Mouse (Mus musculus): ENCODE results near the gene Zfhx3. TPM values are rescaled to one million over a fixed set of nuclear protein-coding genes. Genes with fewer than 3 reads are reported as not detected.

The Zfhx3 gene
- total and polyA plus RNA-seq, 3 experiments, result 0.11 to 0.30 TPM; not detected in 1

DNA sequence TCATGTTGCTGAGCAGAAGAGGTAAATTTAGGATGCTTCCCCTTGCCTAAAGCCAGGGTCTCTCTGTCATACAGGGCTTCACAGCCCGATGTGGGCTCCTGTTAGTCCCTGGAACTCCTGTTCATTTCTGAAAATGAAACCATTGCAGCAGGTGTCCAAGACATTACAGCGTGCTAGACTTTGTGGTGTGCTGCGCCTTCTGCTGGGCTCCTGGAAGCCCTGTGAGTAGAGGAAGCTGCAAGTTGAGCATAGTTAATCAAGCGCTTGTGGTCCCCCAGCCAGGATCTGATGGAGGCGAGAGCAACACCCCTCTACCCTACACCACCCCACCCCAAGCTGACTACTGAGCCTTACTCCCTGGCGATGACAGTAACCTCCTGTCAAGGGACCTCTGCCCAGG is 980.7 kb downstream of the Zfhx3 start:
- DNase-seq (ENCODE audit: low spot score) (no peak), ATAC-seq (ENCODE audit: extremely low read depth, insufficient number of reproducible peaks, low FRiP score, poor library complexity, severe bottlenecking) (no peak)
- Histone ChIP-seq H3K4me3 (ENCODE audit: low read depth, low read length) (no peak overlapping the region), H3K4me1 (ENCODE audit: insufficient read depth, low read depth, low read length) (no peaks in the 10 kb centered on the region), H3K9me3 (replicated peaks) (peaks cover 90% of the 10 kb centered on the region), H3K36me3 (replicated peaks) (no peaks in the 10 kb centered on the region), H3K27me3 (ENCODE audit: insufficient read depth, low read length) (no peaks in the 10 kb centered on the region)
- TF ChIP-seq POLR2AphosphoS5 (IDR thresholded peaks at IDR 0.05; ENCODE audit: insufficient replicate concordance, low read depth, low read length) (no peak), TAL1 (conservative IDR thresholded peaks at IDR 0.05; ENCODE audit: low read depth, low read length) (no peak), GATA1 (IDR thresholded peaks at IDR 0.05; ENCODE audit: borderline replicate concordance, low read length) (no peak), CTCF (IDR thresholded peaks at IDR 0.05; ENCODE audit: low read depth, low read length) (no peak), GATA2 (IDR thresholded peaks at IDR 0.05; ENCODE audit: borderline replicate concordance, low read depth, low read length) (no peak)

- DNase-seq (ENCODE audit: low spot score) (no peak), ATAC-seq (ENCODE audit: extremely low read depth, insufficient number of reproducible peaks, low FRiP score, poor library complexity, severe bottlenecking) (no peak)
- TF ChIP-seq CTCF (IDR thresholded peaks at IDR 0.05; ENCODE audit: low read depth, low read length), result no peak
- no peak for TF ChIP-seq GATA2 (IDR thresholded peaks at IDR 0.05; ENCODE audit: borderline replicate concordance, low read depth, low read length)
- no peak for TF ChIP-seq TAL1 (conservative IDR thresholded peaks at IDR 0.05; ENCODE audit: low read depth, low read length)
- no peak for TF ChIP-seq POLR2AphosphoS5 (IDR thresholded peaks at IDR 0.05; ENCODE audit: insufficient replicate concordance, low read depth, low read length)
- TF ChIP-seq GATA1 (IDR thresholded peaks at IDR 0.05; ENCODE audit: borderline replicate concordance, low read length), result no peak
- H3K9me3 ChIP-seq (replicated peaks), result peaks cover 92% of the 10 kb centered on the region
- no peaks in the 10 kb centered on the region for H3K27me3 ChIP-seq (ENCODE audit: insufficient read depth, low read length)
- no peak overlapping the region for H3K4me3 ChIP-seq (ENCODE audit: low read depth, low read length)
- no peaks in the 10 kb centered on the region for H3K4me1 ChIP-seq (ENCODE audit: insufficient read depth, low read depth, low read length)
- H3K36me3 ChIP-seq (replicated peaks), result no peaks in the 10 kb centered on the region
Observed at GRCm38 (mm10) chr8:108924526-108924925, 982.1 kb downstream of the Zfhx3 start.

- H3K9me3 ChIP-seq (replicated peaks), result peaks cover 92% of the 10 kb centered on the region
- TF ChIP-seq GATA1 (IDR thresholded peaks at IDR 0.05; ENCODE audit: borderline replicate concordance, low read length), result no peak
- no peak for TF ChIP-seq TAL1 (conservative IDR thresholded peaks at IDR 0.05; ENCODE audit: low read depth, low read length)
- no peak for TF ChIP-seq GATA2 (IDR thresholded peaks at IDR 0.05; ENCODE audit: borderline replicate concordance, low read depth, low read length)
- TF ChIP-seq POLR2AphosphoS5 (IDR thresholded peaks at IDR 0.05; ENCODE audit: insufficient replicate concordance, low read depth, low read length), result no peak
- TF ChIP-seq CTCF (IDR thresholded peaks at IDR 0.05; ENCODE audit: low read depth, low read length), result no peak
- no peak for ATAC-seq (ENCODE audit: extremely low read depth, insufficient number of reproducible peaks, low FRiP score, poor library complexity, severe bottlenecking)
- no peak for DNase-seq (ENCODE audit: low spot score)
- H3K4me1 ChIP-seq (ENCODE audit: insufficient read depth, low read depth, low read length), result no peaks in the 10 kb centered on the region
- H3K27me3 ChIP-seq (ENCODE audit: insufficient read depth, low read length), result no peaks in the 10 kb centered on the region
- H3K4me3 ChIP-seq (ENCODE audit: low read depth, low read length), result no peak overlapping the region; the same call in 1 of the 2 replicates
- no peaks in the 10 kb centered on the region for H3K36me3 ChIP-seq (replicated peaks)
Observed at GRCm38 (mm10) chr8:108926106-108926505, 983.7 kb downstream of the Zfhx3 start.

DNA sequence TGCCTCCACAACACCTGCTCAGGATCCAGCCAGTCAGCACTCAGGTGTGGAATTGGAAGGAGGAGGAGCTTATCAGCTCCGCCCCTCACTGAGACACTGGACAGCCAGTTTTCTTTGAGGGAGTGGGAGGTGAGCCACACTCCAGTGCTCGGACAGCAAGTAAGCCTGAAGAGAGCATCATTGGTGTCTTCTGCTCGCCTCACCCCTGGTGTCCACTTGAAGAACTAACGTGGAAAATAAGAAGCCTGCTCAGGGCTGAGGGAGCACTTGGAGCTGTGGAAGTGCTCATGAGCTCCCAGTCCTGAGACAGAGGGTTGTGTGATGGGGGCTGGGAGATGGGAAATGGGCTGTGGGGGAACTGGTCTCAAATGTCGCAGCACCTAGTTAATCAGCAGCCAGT is 988.2 kb downstream of the Zfhx3 start:
- no peaks in the 10 kb centered on the region for H3K4me1 ChIP-seq (ENCODE audit: insufficient read depth, low read depth, low read length)
- H3K9me3 ChIP-seq (replicated peaks), result peaks cover 81% of the 10 kb centered on the region
- ATAC-seq (ENCODE audit: extremely low read depth, insufficient number of reproducible peaks, low FRiP score, poor library complexity, severe bottlenecking) (no peak), DNase-seq (ENCODE audit: low spot score) (no peak)
- TF ChIP-seq GATA2 (IDR thresholded peaks at IDR 0.05; ENCODE audit: borderline replicate concordance, low read depth, low read length) (no peak), POLR2AphosphoS5 (IDR thresholded peaks at IDR 0.05; ENCODE audit: insufficient replicate concordance, low read depth, low read length) (no peak), GATA1 (IDR thresholded peaks at IDR 0.05; ENCODE audit: borderline replicate concordance, low read length) (no peak), TAL1 (conservative IDR thresholded peaks at IDR 0.05; ENCODE audit: low read depth, low read length) (no peak), CTCF (IDR thresholded peaks at IDR 0.05; ENCODE audit: low read depth, low read length) (no peak)
- H3K4me3 ChIP-seq (ENCODE audit: low read depth, low read length), result no peak overlapping the region
- H3K27me3 ChIP-seq (ENCODE audit: insufficient read depth, low read length), result peaks cover 2% of the 10 kb centered on the region; the same call in 1 of the 2 replicates
- no peaks in the 10 kb centered on the region for H3K36me3 ChIP-seq (replicated peaks)

DNA sequence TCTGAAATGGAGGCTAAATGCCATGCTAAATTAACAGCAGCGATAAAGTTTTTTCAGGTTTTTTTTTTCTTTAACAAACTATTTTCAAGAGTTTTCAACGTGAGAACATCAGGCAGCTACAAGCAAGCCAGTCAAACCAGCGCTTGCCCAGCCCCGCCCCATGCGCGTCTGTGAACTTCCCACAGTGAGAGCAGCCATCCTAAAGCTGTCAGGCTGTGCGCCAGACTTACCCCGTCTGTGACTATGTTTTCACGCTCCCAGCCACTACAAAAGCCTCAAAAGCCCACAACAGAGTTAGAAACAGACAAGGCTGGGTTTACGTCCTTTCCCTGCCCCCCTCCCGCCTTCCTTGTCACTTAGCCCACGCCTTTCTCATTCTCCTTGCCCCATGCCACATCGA is 989.4 kb downstream of the Zfhx3 start:
- H3K4me1 ChIP-seq (ENCODE audit: insufficient read depth, low read depth, low read length), result no peaks in the 10 kb centered on the region
- TF ChIP-seq TAL1 (conservative IDR thresholded peaks at IDR 0.05; ENCODE audit: low read depth, low read length), result no peak
- TF ChIP-seq GATA1 (IDR thresholded peaks at IDR 0.05; ENCODE audit: borderline replicate concordance, low read length), result no peak
- no peak for TF ChIP-seq GATA2 (IDR thresholded peaks at IDR 0.05; ENCODE audit: borderline replicate concordance, low read depth, low read length)
- TF ChIP-seq CTCF (IDR thresholded peaks at IDR 0.05; ENCODE audit: low read depth, low read length), result no peak
- TF ChIP-seq POLR2AphosphoS5 (IDR thresholded peaks at IDR 0.05; ENCODE audit: insufficient replicate concordance, low read depth, low read length), result no peak
- H3K9me3 ChIP-seq (replicated peaks), result peaks cover 80% of the 10 kb centered on the region
- no peak for ATAC-seq (ENCODE audit: extremely low read depth, insufficient number of reproducible peaks, low FRiP score, poor library complexity, severe bottlenecking)
- no peaks in the 10 kb centered on the region for H3K36me3 ChIP-seq (replicated peaks)
- no peak overlapping the region for H3K4me3 ChIP-seq (ENCODE audit: low read depth, low read length)
- peaks cover 2% of the 10 kb centered on the region; the same call in 1 of the 2 replicates for H3K27me3 ChIP-seq (ENCODE audit: insufficient read depth, low read length)
- DNase-seq (ENCODE audit: low spot score), result no peak

- Histone ChIP-seq H3K9me3 (replicated peaks) (peaks cover 76% of the 10 kb centered on the region), H3K4me3 (ENCODE audit: low read depth, low read length) (no peak overlapping the region), H3K27me3 (ENCODE audit: insufficient read depth, low read length) (peaks cover 2% of the 10 kb centered on the region; the same call in 1 of the 2 replicates), H3K36me3 (replicated peaks) (no peaks in the 10 kb centered on the region), H3K4me1 (ENCODE audit: insufficient read depth, low read depth, low read length) (no peaks in the 10 kb centered on the region)
- TF ChIP-seq CTCF (IDR thresholded peaks at IDR 0.05; ENCODE audit: low read depth, low read length) (no peak), GATA2 (IDR thresholded peaks at IDR 0.05; ENCODE audit: borderline replicate concordance, low read depth, low read length) (no peak), TAL1 (conservative IDR thresholded peaks at IDR 0.05; ENCODE audit: low read depth, low read length) (no peak), POLR2AphosphoS5 (IDR thresholded peaks at IDR 0.05; ENCODE audit: insufficient replicate concordance, low read depth, low read length) (no peak), GATA1 (IDR thresholded peaks at IDR 0.05; ENCODE audit: borderline replicate concordance, low read length) (no peak)
- DNase-seq (ENCODE audit: low spot score) (no peak), ATAC-seq (ENCODE audit: extremely low read depth, insufficient number of reproducible peaks, low FRiP score, poor library complexity, severe bottlenecking) (no peak)
Observed at GRCm38 (mm10) chr8:108932729-108933128, 990.3 kb downstream of the Zfhx3 start.
